Mouse (Mus musculus) limb, embryonic 13.5 days (tissue): Measurements from ENCODE around the gene Ptges2. TPM values are rescaled to one million over a fixed set of nuclear protein-coding genes. Genes with fewer than 3 reads are reported as not detected.

Source experiments
- ATAC-seq: fragments of 200-750 bp; cut with Nextera tagmentation; 2 replicates; pipeline ENCODE4 v1.8.0; 2017; ENCODE audit warnings: low read depth, moderate number of reproducible peaks, moderate TSS enrichment; ENCODE audit not compliant: low FRiP score
- H3K27ac ChIP-seq: fragments of 300-500 bp; sonication (generic); 2 replicates; pipeline ENCODE4 v1.5.1; 2015; ENCODE audit warnings: inconsistent platforms, mild to moderate bottlenecking, moderate library complexity
- H3K27me3 ChIP-seq: fragments of 300-500 bp; sonication (generic); 2 replicates; pipeline ENCODE4 v1.6.1; 2015; ENCODE audit warnings: mild to moderate bottlenecking, inconsistent platforms
- H3K36me3 ChIP-seq: fragments of 300-500 bp; sonication (generic); 2 replicates; pipeline ENCODE4 v1.6.1; 2015; ENCODE audit warnings: inconsistent platforms, mild to moderate bottlenecking, moderate library complexity
- H3K4me1 ChIP-seq: fragments of 300-500 bp; sonication (generic); 2 replicates; pipeline ENCODE4 v1.6.1; 2015; ENCODE audit warnings: inconsistent platforms
- H3K4me2 ChIP-seq: fragments of 300-500 bp; sonication (generic); replicated peaks from 2 replicates; pipeline ENCODE4 v1.6.1; 2015; ENCODE audit warnings: inconsistent platforms, mild to moderate bottlenecking, moderate library complexity
- H3K4me3 ChIP-seq: fragments of 300-500 bp; sonication (generic); 2 replicates; pipeline ENCODE4 v1.5.1; 2015; ENCODE audit warnings: moderate library complexity, mild to moderate bottlenecking, inconsistent platforms
- H3K9ac ChIP-seq: fragments of 300-500 bp; sonication (generic); 2 replicates; pipeline ENCODE4 v1.6.1; 2015; ENCODE audit warnings: mild to moderate bottlenecking, inconsistent platforms
- H3K9me3 ChIP-seq: fragments of 300-500 bp; sonication (generic); 2 replicates; pipeline ENCODE4 v1.6.1; 2016; ENCODE audit warnings: inconsistent platforms
- WGBS: fragments of 180-500 bp; shearing (Covaris S2); methylation state at CpG from one replicate; pipeline ENCODE4 v1.1.7; 2015; 5-methylcytosine and 5-hydroxymethylcytosine counted together
- polyA plus RNA-seq: library from polyadenylated mRNA; unstranded; fragments of >200 nt; fragmentation: Nextera tagmentation; extraction: Ambion mirVana; gene quantifications from 2 replicates; pipeline ENCODE4 v1.2.1, GENCODE M21; 2015

Gene Ptges2
- polyA plus RNA-seq, 1 experiment from 2014 or later, result 29.8 TPM

- H3K4me3 ChIP-seq, result no peak overlapping the region
- H3K9ac ChIP-seq, result no peak overlapping the region
- H3K4me1 ChIP-seq, result peaks cover 7% of the 10 kb centered on the region
- peaks cover 47% of the 10 kb centered on the region for H3K36me3 ChIP-seq
- H3K27ac ChIP-seq, result no peak overlapping the region
- H3K4me2 ChIP-seq, result no peak overlapping the region
- no peaks in the 10 kb centered on the region for H3K9me3 ChIP-seq
- ATAC-seq, result no peak
- H3K27me3 ChIP-seq, result peaks cover 6% of the 10 kb centered on the region; the same call in 1 of the 2 replicates
- WGBS, result 89% methylated on average over 7 of the region's 7 CpGs
Observed at GRCm38 (mm10) chr2:32380001-32380500, 15.6 kb upstream of the Ptges2 start.

- Histone ChIP-seq H3K27ac (0 out of 2 replicates have a peak overlapping the region, but pooled peaks have one; percentile 1), H3K36me3 (peaks cover 35% of the 10 kb centered on the region), H3K27me3 (peaks cover 6% of the 10 kb centered on the region; the same call in 1 of the 2 replicates), H3K4me3 (peak overlapping the region; percentile 72), H3K9me3 (no peaks in the 10 kb centered on the region), H3K4me1 (peaks cover 7% of the 10 kb centered on the region), H3K9ac (peak overlapping the region; percentile 72), H3K4me2 (peak overlapping the region; percentile 97)
- ATAC-seq, result peak; percentile 60
- 2% methylated on average over 27 of the region's 27 CpGs for WGBS
Observed at GRCm38 (mm10) chr2:32381141-32381774, 14.4 kb upstream of the Ptges2 start.

GRCm38 (mm10) chr2:32381775-32382223 is 13.9 kb upstream of the Ptges2 start, which contains the start of gene 1110008P14Rik:
Gene 1110008P14Rik, minus strand, starts transcription at chr2:32381938.
- Histone ChIP-seq H3K27me3 (peaks cover 6% of the 10 kb centered on the region; the same call in 1 of the 2 replicates), H3K9me3 (no peaks in the 10 kb centered on the region), H3K36me3 (peaks cover 30% of the 10 kb centered on the region), H3K4me2 (peak within 1 kb of the TSS; percentile 97), H3K27ac (0 out of 2 replicates have a peak within 1 kb of the TSS, but pooled peaks have one; percentile 1), H3K4me3 (peak within 1 kb of the TSS; percentile 72), H3K9ac (peak within 1 kb of the TSS; percentile 72), H3K4me1 (peaks cover 7% of the 10 kb centered on the region)
- peak; percentile 91 for ATAC-seq
- 0% methylated on average over 31 of the region's 47 CpGs for WGBS

- ATAC-seq, result no peak
- Histone ChIP-seq H3K27me3 (peaks cover 6% of the 10 kb centered on the region; the same call in 1 of the 2 replicates), H3K9me3 (no peaks in the 10 kb centered on the region), H3K4me2 (no peak overlapping the region; the same call in 1 of the 2 replicates), H3K9ac (no peak overlapping the region), H3K27ac (no peak overlapping the region), H3K36me3 (peaks cover 21% of the 10 kb centered on the region), H3K4me3 (0 out of 2 replicates have a peak overlapping the region, but pooled peaks have one; percentile 72), H3K4me1 (peaks cover 7% of the 10 kb centered on the region)
- 82% methylated on average over 2 of the region's 2 CpGs for WGBS
Observed at GRCm38 (mm10) chr2:32382689-32383088, 13.0 kb upstream of the Ptges2 start.

GRCm38 (mm10) chr2:32387706-32388490 is 7.8 kb upstream of the Ptges2 start, which contains the start of gene Lcn2:
Gene Lcn2, minus strand, starts transcription at chr2:32388252.
- WGBS, result 59% methylated on average over 5 of the region's 5 CpGs
- Histone ChIP-seq H3K27me3 (peaks cover 6% of the 10 kb centered on the region; the same call in 1 of the 2 replicates), H3K36me3 (no peaks in the 10 kb centered on the region), H3K4me3 (no peak within 1 kb of the TSS), H3K4me1 (peaks cover 8% of the 10 kb centered on the region; the same call in 1 of the 2 replicates), H3K27ac (no peak within 1 kb of the TSS; the same call in 1 of the 2 replicates), H3K9ac (peak within 1 kb of the TSS; percentile 45), H3K4me2 (no peak within 1 kb of the TSS), H3K9me3 (no peaks in the 10 kb centered on the region)
- no peak; the same call in 1 of the 2 replicates for ATAC-seq

- 77% methylated on average over 2 of the region's 2 CpGs for WGBS
- Histone ChIP-seq H3K27ac (no peak overlapping the region), H3K36me3 (no peaks in the 10 kb centered on the region), H3K9me3 (no peaks in the 10 kb centered on the region), H3K4me2 (no peak overlapping the region), H3K27me3 (no peaks in the 10 kb centered on the region), H3K4me1 (peaks cover 8% of the 10 kb centered on the region; the same call in 1 of the 2 replicates), H3K4me3 (no peak overlapping the region), H3K9ac (no peak overlapping the region)
- no peak for ATAC-seq
Observed at GRCm38 (mm10) chr2:32389157-32389556, 6.5 kb upstream of the Ptges2 start.

GRCm38 (mm10) chr2:32390871-32391270 is 4.8 kb upstream of the Ptges2 start:
- Histone ChIP-seq H3K9me3 (no peaks in the 10 kb centered on the region), H3K27me3 (no peaks in the 10 kb centered on the region), H3K9ac (no peak overlapping the region), H3K36me3 (no peaks in the 10 kb centered on the region), H3K27ac (no peak overlapping the region), H3K4me2 (no peak overlapping the region), H3K4me3 (no peak overlapping the region), H3K4me1 (peaks cover 13% of the 10 kb centered on the region)
- ATAC-seq, result no peak
- WGBS, result 73% methylated on average over 8 of the region's 8 CpGs

GRCm38 (mm10) chr2:32392063-32392462 is 3.6 kb upstream of the Ptges2 start:
- no peak overlapping the region for H3K27ac ChIP-seq
- no peaks in the 10 kb centered on the region for H3K36me3 ChIP-seq
- no peak overlapping the region for H3K9ac ChIP-seq
- H3K4me2 ChIP-seq, result no peak overlapping the region
- no peaks in the 10 kb centered on the region for H3K9me3 ChIP-seq
- no peaks in the 10 kb centered on the region for H3K27me3 ChIP-seq
- H3K4me1 ChIP-seq, result peaks cover 18% of the 10 kb centered on the region
- no peak for ATAC-seq
- no peak overlapping the region for H3K4me3 ChIP-seq
- WGBS, result 80% methylated on average over 5 of the region's 5 CpGs

- WGBS, result 5% methylated on average over 8 of the region's 8 CpGs
Observed at GRCm38 (mm10) chr2:32394973-32395372, 723 bp upstream of the Ptges2 start.

GRCm38 (mm10) chr2:32395946-32396621 is 388 bp downstream of the Ptges2 start:
- Histone ChIP-seq H3K36me3 (peaks cover 29% of the 10 kb centered on the region), H3K9ac (peak overlapping the region; percentile 90), H3K27ac (peak overlapping the region; percentile 88), H3K9me3 (no peaks in the 10 kb centered on the region), H3K4me1 (peaks cover 18% of the 10 kb centered on the region), H3K27me3 (no peaks in the 10 kb centered on the region), H3K4me3 (peak overlapping the region; percentile 95), H3K4me2 (peak overlapping the region; percentile 82)
- WGBS, result under 1% methylated on average over 58 of the region's 59 CpGs
- peak; percentile 92 for ATAC-seq

More at GRCm38 (mm10) chr2:32394973-32395372, 723 bp upstream of the Ptges2 start:
- peak overlapping the region; percentile 82 for H3K4me2 ChIP-seq
- peaks cover 22% of the 10 kb centered on the region for H3K4me1 ChIP-seq
- H3K9me3 ChIP-seq, result no peaks in the 10 kb centered on the region
- ATAC-seq, result no peak
- H3K27ac ChIP-seq, result peak overlapping the region; percentile 88
- peak overlapping the region; percentile 90 for H3K9ac ChIP-seq
- H3K27me3 ChIP-seq, result no peaks in the 10 kb centered on the region
- peaks cover 18% of the 10 kb centered on the region for H3K36me3 ChIP-seq
- H3K4me3 ChIP-seq, result peak overlapping the region; percentile 95

GRCm38 (mm10) chr2:32396695-32397094 is 999 bp downstream of the Ptges2 start:
- ATAC-seq, result no peak
- peaks cover 18% of the 10 kb centered on the region for H3K4me1 ChIP-seq
- H3K27ac ChIP-seq, result no peak overlapping the region; the same call in 1 of the 2 replicates
- peak overlapping the region; percentile 90 for H3K9ac ChIP-seq
- H3K27me3 ChIP-seq, result no peaks in the 10 kb centered on the region
- 0% methylated on average over 15 of the region's 15 CpGs for WGBS
- no peaks in the 10 kb centered on the region for H3K9me3 ChIP-seq
- H3K36me3 ChIP-seq, result peaks cover 34% of the 10 kb centered on the region
- H3K4me2 ChIP-seq, result peak overlapping the region; percentile 82
- peak overlapping the region; percentile 95 for H3K4me3 ChIP-seq
